Mouse (Mus musculus): ENCODE measurements around the gene Cacna2d2. TPM values are rescaled to one million over a fixed set of nuclear protein-coding genes. Genes with fewer than 3 reads are reported as not detected.

Gene Cacna2d2
- polyA plus RNA-seq, 1 experiment from 2014 or later, result 1.8 TPM

DNA sequence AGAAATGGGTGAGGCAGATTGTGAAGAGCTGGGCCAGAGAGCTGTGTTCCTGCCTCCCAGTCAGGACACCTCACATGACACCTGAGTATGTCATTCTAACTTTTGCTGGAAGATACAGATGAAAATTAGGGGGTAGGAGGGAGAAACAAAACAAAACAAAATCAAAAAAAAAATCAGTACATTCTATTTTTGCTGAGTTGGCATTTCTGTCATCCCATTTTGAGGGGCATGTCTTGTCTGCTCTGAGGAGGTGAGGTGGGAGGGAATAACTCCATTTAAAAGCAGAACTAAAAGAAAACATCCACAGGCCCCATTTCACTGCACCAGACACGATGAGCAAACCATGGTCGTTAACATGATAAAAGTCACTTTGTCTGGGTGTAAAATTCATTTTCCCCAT lies 11.1 kb upstream of the Cacna2d2 start:
- no peak for ATAC-seq (replicated peaks; ENCODE audit: low FRiP score)
- H3K27ac ChIP-seq (ENCODE audit: low read depth, low read length), result no peak overlapping the region
- no peaks in the 10 kb centered on the region for H3K36me3 ChIP-seq (ENCODE audit: control insufficient read depth, insufficient read depth, low read length)
- H3K9ac ChIP-seq (ENCODE audit: low read length), result no peak overlapping the region
- no peak overlapping the region for H3K4me2 ChIP-seq (ENCODE audit: low read depth, low read length, severe bottlenecking)
- H3K27me3 ChIP-seq (ENCODE audit: control insufficient read depth, insufficient read depth, low read length), result no peaks in the 10 kb centered on the region
- DNase-seq (ENCODE audit: low spot score), result no peak
- H3K9me3 ChIP-seq (ENCODE audit: control insufficient read depth, low read length), result no peaks in the 10 kb centered on the region
- no peak overlapping the region for H3K4me3 ChIP-seq (ENCODE audit: low read depth, low read length)
- H3K4me1 ChIP-seq (replicated peaks; ENCODE audit: control insufficient read depth, insufficient read depth, low read length), result no peaks in the 10 kb centered on the region; the same call in 1 of the 2 replicates
- WGBS, result 70% methylated on average over 2 of the region's 2 CpGs

DNA sequence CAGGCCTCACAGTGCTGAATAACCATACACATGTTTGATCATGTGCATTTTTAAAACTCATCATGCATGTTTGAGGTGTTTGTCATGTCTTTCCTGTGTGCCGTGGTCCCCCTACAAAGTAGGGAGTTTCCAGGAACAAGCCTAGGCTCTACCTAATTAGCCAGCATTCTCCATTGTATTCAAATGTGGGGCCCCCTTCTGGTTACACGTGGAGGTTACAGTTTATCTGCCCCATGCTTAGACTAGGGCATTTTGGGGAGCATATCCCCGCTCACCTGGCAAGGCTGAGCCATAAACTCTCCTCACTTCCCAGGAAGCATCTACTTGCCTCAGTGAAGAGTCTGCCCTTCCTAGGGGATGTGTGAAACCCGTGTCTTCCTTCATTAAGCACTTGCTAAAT lies 3.0 kb upstream of the Cacna2d2 start:
- Histone ChIP-seq H3K36me3 (ENCODE audit: control insufficient read depth, insufficient read depth, low read length) (no peaks in the 10 kb centered on the region), H3K4me1 (replicated peaks; ENCODE audit: control insufficient read depth, insufficient read depth, low read length) (peaks cover 10% of the 10 kb centered on the region; the same call in 1 of the 2 replicates), H3K27ac (ENCODE audit: low read depth, low read length) (no peak overlapping the region), H3K4me2 (ENCODE audit: low read depth, low read length, severe bottlenecking) (no peak overlapping the region), H3K4me3 (ENCODE audit: low read depth, low read length) (no peak overlapping the region), H3K9me3 (ENCODE audit: control insufficient read depth, low read length) (no peaks in the 10 kb centered on the region), H3K9ac (ENCODE audit: low read length) (no peak overlapping the region), H3K27me3 (ENCODE audit: control insufficient read depth, insufficient read depth, low read length) (peaks cover 14% of the 10 kb centered on the region)
- 38% methylated on average over 4 of the region's 4 CpGs for WGBS
- DNase-seq (ENCODE audit: low spot score) (no peak), ATAC-seq (replicated peaks; ENCODE audit: low FRiP score) (no peak)

DNA sequence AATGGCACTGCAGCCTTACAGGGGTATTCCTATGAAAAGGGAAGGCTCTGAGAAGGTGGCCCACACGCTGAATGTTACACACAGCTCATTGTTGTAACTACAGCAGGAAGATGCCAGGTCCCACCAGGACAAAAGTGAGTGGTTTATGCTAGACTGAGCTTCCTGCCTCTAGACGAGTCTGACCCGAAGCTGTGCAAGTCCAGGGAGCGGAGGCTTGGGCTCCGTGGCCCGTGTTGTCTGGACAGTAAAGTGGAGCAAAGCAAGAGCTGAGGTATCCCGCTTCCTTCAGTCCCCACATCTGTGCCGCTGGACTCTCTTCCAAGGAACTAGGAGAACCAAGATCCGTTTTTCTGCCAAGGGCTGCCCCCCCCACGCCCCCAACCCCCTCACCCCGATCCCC lies 444 bp upstream of the Cacna2d2 start:
- no peak for DNase-seq (ENCODE audit: low spot score)

DNA sequence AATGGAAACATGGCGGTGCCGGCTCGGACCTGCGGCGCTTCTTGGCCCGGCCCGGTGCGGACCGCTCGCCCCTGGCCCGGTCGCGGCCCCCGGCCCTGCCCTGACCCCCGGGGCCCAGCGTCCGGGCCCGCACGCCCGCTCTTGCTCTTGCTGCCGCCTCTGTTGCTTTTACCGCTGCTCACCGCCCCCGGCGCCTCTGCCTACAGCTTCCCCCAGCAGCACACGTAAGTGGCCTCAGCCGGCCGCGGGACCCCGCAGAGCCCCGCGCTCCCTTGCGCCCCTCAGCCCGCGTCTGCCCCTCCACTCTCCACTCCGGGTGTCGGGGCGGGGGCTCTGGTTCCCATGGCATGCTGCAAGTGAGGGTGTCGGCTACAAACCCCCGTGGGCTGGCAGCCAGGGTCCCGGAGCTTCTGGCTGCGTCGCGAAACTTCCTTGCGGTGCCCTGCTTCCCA lies 674 bp downstream of the Cacna2d2 start:
- Histone ChIP-seq H3K4me2 (ENCODE audit: low read depth, low read length, severe bottlenecking) (peak overlapping the region; percentile 99), H3K9ac (ENCODE audit: low read length) (peak overlapping the region; percentile 81), H3K27ac (ENCODE audit: low read depth, low read length) (no peak overlapping the region), H3K4me1 (replicated peaks; ENCODE audit: control insufficient read depth, insufficient read depth, low read length) (peaks cover 12% of the 10 kb centered on the region; the same call in 1 of the 2 replicates), H3K4me3 (ENCODE audit: low read depth, low read length) (peak overlapping the region; percentile 81), H3K36me3 (ENCODE audit: control insufficient read depth, insufficient read depth, low read length) (no peaks in the 10 kb centered on the region), H3K27me3 (ENCODE audit: control insufficient read depth, insufficient read depth, low read length) (peaks cover 19% of the 10 kb centered on the region), H3K9me3 (ENCODE audit: control insufficient read depth, low read length) (no peaks in the 10 kb centered on the region)
- ATAC-seq (replicated peaks; ENCODE audit: low FRiP score) (peak; percentile 70), DNase-seq (ENCODE audit: low spot score) (peak; percentile 79)
- under 1% methylated on average over 43 of the region's 45 CpGs for WGBS

More for the DNA sequence above, 444 bp upstream of the Cacna2d2 start:
- ATAC-seq (replicated peaks; ENCODE audit: low FRiP score), result no peak
- Histone ChIP-seq H3K27me3 (ENCODE audit: control insufficient read depth, insufficient read depth, low read length) (peaks cover 19% of the 10 kb centered on the region), H3K27ac (ENCODE audit: low read depth, low read length) (no peak overlapping the region), H3K4me2 (ENCODE audit: low read depth, low read length, severe bottlenecking) (peak overlapping the region; percentile 99), H3K36me3 (ENCODE audit: control insufficient read depth, insufficient read depth, low read length) (no peaks in the 10 kb centered on the region), H3K4me1 (replicated peaks; ENCODE audit: control insufficient read depth, insufficient read depth, low read length) (peaks cover 12% of the 10 kb centered on the region; the same call in 1 of the 2 replicates), H3K9ac (ENCODE audit: low read length) (peak overlapping the region; percentile 23; the same call in 1 of the 2 replicates), H3K9me3 (ENCODE audit: control insufficient read depth, low read length) (no peaks in the 10 kb centered on the region), H3K4me3 (ENCODE audit: low read depth, low read length) (peak overlapping the region; percentile 81; the same call in 1 of the 2 replicates)
- WGBS, result 25% methylated on average over 11 of the region's 11 CpGs

DNA sequence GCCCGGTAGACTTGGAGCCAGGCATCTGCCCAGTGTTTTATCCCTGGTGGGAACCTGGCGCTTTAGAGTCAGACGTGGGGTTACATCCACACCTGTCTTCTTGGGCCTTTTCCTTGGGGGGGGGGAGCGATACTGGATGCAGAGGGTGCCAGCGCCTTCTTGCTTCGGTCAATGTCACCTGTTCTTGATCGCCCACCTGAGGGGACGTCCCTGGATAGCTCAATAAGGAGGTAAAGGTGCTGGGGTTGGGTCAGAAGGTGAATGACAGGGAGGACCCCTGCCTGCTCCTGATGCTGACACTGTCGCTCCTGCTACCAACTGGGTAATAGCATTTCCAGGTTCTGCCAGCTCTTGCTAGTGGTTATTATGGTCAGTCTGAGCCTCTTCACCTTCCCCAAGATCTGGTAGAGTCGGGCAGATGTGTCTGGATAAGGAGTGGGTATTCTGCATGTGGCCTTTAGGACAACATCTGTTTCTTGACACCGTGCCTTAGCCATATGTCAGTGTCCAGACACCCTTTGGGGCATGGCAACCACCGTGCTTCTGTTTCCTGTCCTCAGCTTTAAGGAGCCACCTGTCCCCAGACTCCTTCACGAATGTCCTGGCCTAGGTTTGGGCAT lies 1.4 kb downstream of the Cacna2d2 start:
- Histone ChIP-seq H3K27me3 (ENCODE audit: control insufficient read depth, insufficient read depth, low read length) (peaks cover 19% of the 10 kb centered on the region), H3K27ac (ENCODE audit: low read depth, low read length) (no peak overlapping the region)

DNA sequence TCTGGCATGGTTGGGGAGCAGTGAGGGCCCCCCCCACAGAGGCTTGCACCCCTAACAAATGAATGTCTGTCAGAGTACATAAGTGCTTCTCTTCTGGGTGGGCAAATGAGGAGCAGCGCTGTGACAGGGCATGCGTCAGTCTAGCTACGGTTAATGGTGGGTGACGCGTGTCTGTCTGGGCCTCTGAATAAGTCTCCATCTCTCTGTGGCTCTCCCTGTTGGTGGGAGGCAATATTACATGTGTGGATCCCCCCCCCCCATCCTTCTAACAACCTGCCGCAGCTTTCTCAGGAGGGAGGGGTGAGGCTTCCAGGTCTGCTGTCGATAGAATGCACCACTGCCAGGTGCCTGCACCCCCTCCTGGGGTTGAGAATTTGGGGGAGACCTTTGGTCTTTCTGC lies 3.7 kb downstream of the Cacna2d2 start:
- Histone ChIP-seq H3K9me3 (ENCODE audit: control insufficient read depth, low read length) (no peaks in the 10 kb centered on the region), H3K27me3 (ENCODE audit: control insufficient read depth, insufficient read depth, low read length) (peaks cover 19% of the 10 kb centered on the region), H3K36me3 (ENCODE audit: control insufficient read depth, insufficient read depth, low read length) (no peaks in the 10 kb centered on the region), H3K27ac (ENCODE audit: low read depth, low read length) (no peak overlapping the region), H3K4me1 (replicated peaks; ENCODE audit: control insufficient read depth, insufficient read depth, low read length) (peaks cover 12% of the 10 kb centered on the region; the same call in 1 of the 2 replicates), H3K4me3 (ENCODE audit: low read depth, low read length) (no peak overlapping the region), H3K9ac (ENCODE audit: low read length) (no peak overlapping the region), H3K4me2 (ENCODE audit: low read depth, low read length, severe bottlenecking) (no peak overlapping the region)
- 69% methylated on average over 7 of the region's 7 CpGs for WGBS
- ATAC-seq (replicated peaks; ENCODE audit: low FRiP score), result no peak
- DNase-seq (ENCODE audit: low spot score), result no peak

More for the DNA sequence above, 1.4 kb downstream of the Cacna2d2 start:
- WGBS, result 19% methylated on average over 12 of the region's 13 CpGs
- Histone ChIP-seq H3K4me3 (ENCODE audit: low read depth, low read length) (peak overlapping the region; percentile 81), H3K4me2 (ENCODE audit: low read depth, low read length, severe bottlenecking) (peak overlapping the region; percentile 99), H3K9me3 (ENCODE audit: control insufficient read depth, low read length) (no peaks in the 10 kb centered on the region), H3K4me1 (replicated peaks; ENCODE audit: control insufficient read depth, insufficient read depth, low read length) (peaks cover 12% of the 10 kb centered on the region; the same call in 1 of the 2 replicates), H3K9ac (ENCODE audit: low read length) (peak overlapping the region; percentile 81), H3K36me3 (ENCODE audit: control insufficient read depth, insufficient read depth, low read length) (no peaks in the 10 kb centered on the region)
- no peak; the same call in 1 of the 2 replicates for ATAC-seq (replicated peaks; ENCODE audit: low FRiP score)
- no peak for DNase-seq (ENCODE audit: low spot score)

DNA sequence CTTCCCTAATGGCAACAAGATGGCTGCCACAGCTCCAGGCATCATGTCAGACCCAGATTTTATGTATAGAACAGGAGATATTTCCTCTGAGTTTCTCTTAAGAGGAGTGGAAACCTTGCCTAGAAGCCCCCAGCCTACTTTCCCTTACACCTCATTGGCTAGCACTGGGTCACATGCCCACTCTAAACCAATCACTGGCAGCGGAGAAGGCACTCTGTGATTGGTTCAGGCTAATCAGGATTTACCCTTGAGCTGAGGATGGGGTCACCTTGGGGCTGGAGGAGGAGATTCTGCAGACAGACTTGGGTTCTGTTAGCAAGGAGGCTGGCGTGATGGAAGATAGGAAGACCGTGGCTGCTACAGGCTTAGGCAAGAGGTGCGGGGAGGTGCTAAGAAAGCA lies 10.0 kb downstream of the Cacna2d2 start:
- no peaks in the 10 kb centered on the region for H3K36me3 ChIP-seq (ENCODE audit: control insufficient read depth, insufficient read depth, low read length)
- H3K27me3 ChIP-seq (ENCODE audit: control insufficient read depth, insufficient read depth, low read length), result no peaks in the 10 kb centered on the region
- H3K4me1 ChIP-seq (replicated peaks; ENCODE audit: control insufficient read depth, insufficient read depth, low read length), result no peaks in the 10 kb centered on the region; the same call in 1 of the 2 replicates
- H3K9ac ChIP-seq (ENCODE audit: low read length), result no peak overlapping the region
- H3K4me2 ChIP-seq (ENCODE audit: low read depth, low read length, severe bottlenecking), result no peak overlapping the region
- 82% methylated on average over 4 of the region's 4 CpGs for WGBS
- ATAC-seq (replicated peaks; ENCODE audit: low FRiP score) (no peak), DNase-seq (ENCODE audit: low spot score) (no peak)
- H3K4me3 ChIP-seq (ENCODE audit: low read depth, low read length), result no peak overlapping the region
- no peaks in the 10 kb centered on the region for H3K9me3 ChIP-seq (ENCODE audit: control insufficient read depth, low read length)
- no peak overlapping the region for H3K27ac ChIP-seq (ENCODE audit: low read depth, low read length)

DNA sequence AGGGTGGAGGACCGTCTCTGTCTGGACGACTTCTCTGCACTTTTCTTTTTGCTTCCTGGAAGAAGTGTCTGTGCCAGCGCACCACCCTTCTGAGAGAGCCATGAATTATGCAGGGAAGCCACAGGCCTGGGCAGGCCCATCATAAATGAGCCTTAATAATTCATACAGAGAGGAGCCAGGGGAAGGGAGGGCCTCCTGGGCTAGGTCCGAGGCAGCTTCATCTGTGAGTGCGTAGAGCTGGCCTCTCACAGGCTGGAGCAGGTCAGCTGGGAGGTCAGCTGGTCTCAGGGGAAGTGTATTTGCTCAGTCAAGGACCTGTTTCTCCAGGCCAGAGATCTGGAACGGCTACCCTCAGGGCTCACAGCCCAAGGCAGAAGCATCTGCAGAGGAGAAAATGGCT lies 17.7 kb downstream of the Cacna2d2 start:
- ATAC-seq (replicated peaks; ENCODE audit: low FRiP score) (no peak), DNase-seq (ENCODE audit: low spot score) (no peak)
- Histone ChIP-seq H3K9me3 (ENCODE audit: control insufficient read depth, low read length) (no peaks in the 10 kb centered on the region), H3K27me3 (ENCODE audit: control insufficient read depth, insufficient read depth, low read length) (no peaks in the 10 kb centered on the region), H3K36me3 (ENCODE audit: control insufficient read depth, insufficient read depth, low read length) (no peaks in the 10 kb centered on the region), H3K4me3 (ENCODE audit: low read depth, low read length) (no peak overlapping the region), H3K9ac (ENCODE audit: low read length) (no peak overlapping the region), H3K4me1 (replicated peaks; ENCODE audit: control insufficient read depth, insufficient read depth, low read length) (no peaks in the 10 kb centered on the region), H3K4me2 (ENCODE audit: low read depth, low read length, severe bottlenecking) (no peak overlapping the region), H3K27ac (ENCODE audit: low read depth, low read length) (no peak overlapping the region)
- 79% methylated on average over 6 of the region's 6 CpGs for whole genome bisulfite sequencing
